Mouse (Mus musculus) spleen, adult 10 weeks (tissue): Measurements from ENCODE around the gene Bpifb5. TPM values are rescaled to one million over a fixed set of nuclear protein-coding genes. Genes with fewer than 3 reads are reported as not detected.

Source experiments
- polyA plus RNA-seq: library from polyadenylated mRNA; stranded (reverse); fragments of 350-450 nt; fragmentation: Illumina TruSeq; extraction: RNeasy Lipid Tissue Mini Kit (QIAGEN cat#74804); gene quantifications from one replicate; pipeline ENCODE4 v1.2.3, GENCODE M21; 2015; ENCODE audit warnings: low replicate concordance; ENCODE audit not compliant: insufficient read depth

Bpifb5 gene
- not detected for polyA plus RNA-seq

DNA sequence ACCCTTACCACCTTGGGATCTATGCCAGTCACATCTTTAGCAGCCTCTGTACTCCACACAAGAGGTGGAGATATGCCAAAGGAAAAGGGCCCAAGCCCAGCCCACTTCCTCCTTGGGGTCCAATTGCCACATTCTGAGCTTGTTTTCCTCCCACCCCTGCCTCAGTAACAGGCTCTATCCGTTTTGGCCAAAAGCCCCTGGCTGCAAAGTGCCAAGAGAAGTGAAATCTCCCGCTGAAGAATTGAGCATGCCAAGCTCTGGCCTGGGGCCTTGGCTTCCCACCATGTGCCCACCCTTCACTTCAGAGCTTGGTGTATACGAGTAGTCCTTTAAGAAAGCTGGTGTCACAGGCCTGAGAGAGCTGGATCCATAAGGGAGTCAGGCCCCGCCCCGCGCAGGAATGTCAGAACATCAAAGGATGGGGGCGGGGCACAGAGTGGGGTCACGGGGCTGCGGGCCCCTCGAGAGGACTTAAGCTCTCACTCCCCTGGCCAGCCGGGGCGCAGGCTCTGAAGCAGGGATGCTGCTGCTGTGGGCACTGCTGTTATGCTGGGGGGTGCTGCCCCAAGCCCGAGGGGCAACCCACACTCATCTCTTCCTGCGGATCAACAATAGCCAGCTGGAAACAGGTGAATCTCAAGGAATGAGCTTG, at the start of gene Bpifb5:
Gene Bpifb5 (plus strand): TSS at position 478 of the 652 bp plus-strand sequence.

DNA sequence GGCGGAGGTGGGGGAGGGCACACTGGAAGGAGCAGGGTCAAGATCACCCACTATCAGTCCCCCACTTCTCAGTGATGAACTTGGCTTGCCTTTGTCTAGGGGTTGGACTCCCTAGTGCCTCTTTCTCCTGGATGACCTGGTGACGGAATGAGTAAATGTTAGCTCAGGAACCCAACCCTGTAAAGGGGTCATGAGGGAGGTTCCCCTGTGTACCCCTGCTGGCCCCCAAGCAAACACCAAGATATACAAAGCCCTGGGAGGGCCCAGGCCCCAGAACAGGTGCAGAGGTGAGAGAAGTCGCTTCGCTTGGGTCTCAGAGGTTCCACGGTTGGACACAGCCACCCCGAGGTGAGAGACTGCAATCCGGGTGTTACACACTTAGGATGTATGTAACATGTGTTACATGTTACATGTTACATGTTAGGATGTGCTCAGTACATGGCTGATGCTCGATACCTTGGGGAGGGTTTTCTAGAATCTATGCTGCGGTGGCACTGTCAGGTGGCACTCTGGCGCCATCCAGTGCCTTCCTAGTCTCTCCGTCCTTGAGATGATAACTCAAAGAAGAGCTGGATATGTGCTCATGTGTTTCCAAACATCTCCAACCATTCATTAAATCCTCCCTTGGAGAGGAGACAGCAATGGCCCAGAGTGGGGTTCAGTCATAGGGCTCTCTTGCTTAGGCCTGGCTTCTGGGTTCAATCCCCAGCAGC, 32.8 kb upstream of the Bpifb5 start, which contains the start of gene Bpifb1:
Gene Bpifb1 (plus strand): TSS at position 273 of the 713 bp plus-strand sequence.

DNA sequence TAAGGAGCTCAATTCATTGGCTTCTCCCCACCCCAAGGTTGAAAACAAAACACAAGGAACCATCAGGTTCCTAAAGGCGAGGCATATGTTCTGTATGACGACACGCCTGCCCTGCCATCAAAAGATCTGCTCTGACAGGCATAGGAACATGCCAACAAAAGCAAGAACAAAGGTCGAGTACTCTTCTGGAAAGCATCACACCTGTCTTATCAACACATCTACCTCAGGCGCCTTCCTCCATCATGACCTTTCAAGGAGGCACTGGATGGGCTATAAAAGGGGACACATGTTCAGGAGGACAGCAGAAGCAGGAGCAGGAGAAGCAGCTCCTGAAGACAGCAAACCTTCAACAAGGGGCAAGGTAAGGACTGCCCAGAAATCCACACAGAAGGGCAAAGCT, 34.0 kb downstream of the Bpifb5 start, which contains the start of gene Bpifb9a:
Gene Bpifb9a (plus strand): TSS at position 301 of the 400 bp plus-strand sequence.

Other genes starting within 250 kb of the Bpifb5 start
- gene Bpifa6, start 248.8 kb upstream of the Bpifb5 start, polyA plus RNA-seq: not detected
- gene Bpifa2, start 215.5 kb upstream of the Bpifb5 start, polyA plus RNA-seq: not detected
- not detected for gene Bpifa3, start 93.4 kb upstream of the Bpifb5 start, polyA plus RNA-seq
- gene Bpifa1, start 80.9 kb upstream of the Bpifb5 start, polyA plus RNA-seq: not detected
- not detected for gene Bpifa5, start 61.1 kb upstream of the Bpifb5 start, polyA plus RNA-seq
- gene Bpifb1, start 32.9 kb upstream of the Bpifb5 start, polyA plus RNA-seq: not detected
- not detected for gene Bpifb9a, start 34.1 kb downstream of the Bpifb5 start, polyA plus RNA-seq
- not detected for gene Bpifb9b, start 83.5 kb downstream of the Bpifb5 start, polyA plus RNA-seq
- gene Cdk5rap1, start 149.3 kb downstream of the Bpifb5 start, polyA plus RNA-seq: 13.6 TPM
- gene Snta1, start 184.4 kb downstream of the Bpifb5 start, polyA plus RNA-seq: 2.1 TPM
- gene Cbfa2t2, start 212.7 kb downstream of the Bpifb5 start, polyA plus RNA-seq: 16.1 TPM